Mouse (Mus musculus) liver, embryonic 11.5 days (tissue): ENCODE results near the gene Rnase4. TPM values are rescaled to one million over a fixed set of nuclear protein-coding genes. Genes with fewer than 3 reads are reported as not detected.
A peak's percentile ranks its signal among the peaks of the same experiment; 100 is the strongest.

ENCODE experiments used
- ATAC-seq: fragments of 200-750 bp; cut with Nextera tagmentation; replicated peaks from 2 replicates; pipeline ENCODE4 v1.8.0; 2017; ENCODE audit warnings: moderate number of reproducible peaks, mild to moderate bottlenecking, moderate TSS enrichment, moderate library complexity; ENCODE audit not compliant: low FRiP score
- DNase-seq: peaks from one replicate; pipeline ENCODE4 v3.0.0-alpha.2; 2017; ENCODE audit warnings: low spot score
- H3K27ac ChIP-seq: fragments of 300-500 bp; sonication (generic); 2 replicates; pipeline ENCODE4 v1.5.1; 2014; ENCODE audit warnings: mild to moderate bottlenecking, low read depth, low read length, control low read depth
- H3K27me3 ChIP-seq: fragments of 300-500 bp; sonication (generic); replicated peaks from 2 replicates; pipeline ENCODE4 v1.6.1; 2014; ENCODE audit warnings: low read length, mixed read lengths; ENCODE audit not compliant: control insufficient read depth, insufficient read depth
- H3K36me3 ChIP-seq: fragments of 300-500 bp; sonication (generic); 2 replicates; pipeline ENCODE4 v1.6.1; 2014; ENCODE audit warnings: mild to moderate bottlenecking, low read length, moderate library complexity, mixed read lengths; ENCODE audit not compliant: control insufficient read depth, insufficient read depth
- H3K4me1 ChIP-seq: fragments of 300-500 bp; sonication (generic); replicated peaks from 2 replicates; pipeline ENCODE4 v1.6.1; 2014; ENCODE audit warnings: low read length, mixed read lengths; ENCODE audit not compliant: control insufficient read depth, insufficient read depth
- H3K4me2 ChIP-seq: fragments of 300-500 bp; sonication (generic); 2 replicates; pipeline ENCODE4 v1.6.1; 2014; ENCODE audit warnings: mild to moderate bottlenecking, control low read depth, moderate library complexity
- H3K4me3 ChIP-seq: fragments of 300-500 bp; sonication (generic); 2 replicates; pipeline ENCODE4 v1.5.1; 2014; ENCODE audit warnings: low read depth, low read length, control low read depth
- H3K9ac ChIP-seq: fragments of 300-500 bp; sonication (generic); 2 replicates; pipeline ENCODE4 v1.6.1; 2014; ENCODE audit warnings: low read depth, low read length, control low read depth
- H3K9me3 ChIP-seq: fragments of 300-500 bp; sonication (generic); 2 replicates; pipeline ENCODE4 v1.6.1; 2016; ENCODE audit warnings: low read length, inconsistent platforms, mixed read lengths; ENCODE audit not compliant: control insufficient read depth
- WGBS: fragments of 180-500 bp; shearing (Covaris S2); extraction: QIAGEN DNeasy Blood & Tissue Kit; methylation state at CpG from one replicate; pipeline ENCODE4 v1.1.7; 2014; 5-methylcytosine and 5-hydroxymethylcytosine counted together
- polyA plus RNA-seq: library from polyadenylated mRNA; unstranded; fragments of >200 nt; fragmentation: Nextera tagmentation; extraction: Ambion mirVana; gene quantifications from 2 replicates; pipeline ENCODE4 v1.2.1, GENCODE M21; 2014

Gene Rnase4
- polyA plus RNA-seq = 13.3 and 13.6 TPM in 2 replicates

DNA sequence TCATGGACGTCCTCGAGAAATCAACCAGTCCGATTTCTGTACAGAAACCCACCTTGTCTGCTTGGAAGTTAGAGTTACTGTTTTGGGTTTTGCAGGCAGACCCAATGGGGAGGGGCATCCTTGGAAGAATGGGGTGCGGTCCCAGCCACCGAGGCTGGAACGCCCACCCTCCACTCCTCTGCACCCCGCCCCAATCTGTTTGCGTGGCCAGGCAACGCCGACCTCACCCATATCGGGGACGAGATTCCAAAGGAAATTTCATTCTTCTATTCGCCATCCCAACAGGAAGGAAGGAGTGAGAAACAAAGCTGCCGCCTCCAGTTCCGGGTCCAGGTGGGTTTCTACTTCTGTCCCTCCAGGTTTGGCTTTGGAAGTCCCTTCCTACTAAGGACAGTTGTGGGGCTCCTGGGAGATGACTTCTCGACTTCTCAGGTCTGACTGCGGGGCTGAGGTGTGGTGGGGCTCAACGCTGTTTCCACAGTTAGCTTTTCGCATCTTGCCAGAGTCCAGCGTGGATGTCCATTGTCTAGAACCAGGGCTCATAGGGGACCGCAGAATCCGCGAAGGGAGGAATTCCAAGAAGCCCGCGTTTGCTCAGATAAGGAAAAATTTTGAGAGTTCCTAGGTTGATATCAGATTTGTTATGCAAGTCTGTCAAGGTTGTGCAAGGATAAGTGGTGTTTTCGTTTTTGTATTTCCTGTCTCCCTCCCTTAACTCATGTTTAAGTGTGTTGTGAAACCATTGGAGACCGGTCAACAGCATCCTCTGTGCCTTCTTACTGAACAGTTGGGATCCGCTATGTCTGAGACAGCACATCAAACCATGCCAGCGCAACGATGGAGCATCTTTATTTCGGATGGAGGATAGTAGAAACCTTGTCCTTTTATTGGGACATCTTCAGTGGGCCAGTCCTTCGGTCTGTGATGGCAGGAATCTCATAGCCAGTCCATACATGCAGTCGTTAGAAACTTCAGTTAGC lies at the start of gene Rnase4, which contains the start of gene Ang:
Rnase4 (plus strand) TSS at position 157 of the 980 bp plus-strand sequence.
Ang (plus strand) TSS at position 230 of the 980 bp plus-strand sequence.
- peak; percentile 49 for DNase-seq
- H3K9ac ChIP-seq = peak within 1 kb of the TSS; percentile 67
- peak within 1 kb of the TSS; percentile 67 for H3K27ac ChIP-seq
- ATAC-seq = no peak
- peak within 1 kb of the TSS; percentile 76 for H3K4me3 ChIP-seq
- H3K36me3 ChIP-seq = no peaks in the 10 kb centered on the region
- H3K4me1 ChIP-seq = no peaks in the 10 kb centered on the region
- WGBS = 8% methylated on average over 33 of the region's 33 CpGs
- H3K9me3 ChIP-seq = no peaks in the 10 kb centered on the region
- H3K4me2 ChIP-seq = peak within 1 kb of the TSS; percentile 77
- no peaks in the 10 kb centered on the region for H3K27me3 ChIP-seq

- no peak within 1 kb of the TSS for H3K27ac ChIP-seq
- H3K4me3 ChIP-seq = no peak within 1 kb of the TSS
- 78% methylated on average over 6 of the region's 6 CpGs for WGBS
- H3K4me1 ChIP-seq = no peaks in the 10 kb centered on the region
- no peak within 1 kb of the TSS for H3K4me2 ChIP-seq
- H3K9me3 ChIP-seq = no peaks in the 10 kb centered on the region
- ATAC-seq = no peak
- no peaks in the 10 kb centered on the region for H3K36me3 ChIP-seq
- no peak within 1 kb of the TSS for H3K9ac ChIP-seq
- H3K27me3 ChIP-seq = no peaks in the 10 kb centered on the region
- no peak for DNase-seq
These were observed 49.1 kb upstream of the Rnase4 start, which contains the start of gene Rnase9 for GRCm38 (mm10) chr14:51041769-51042168. Gene Rnase9, minus strand, starts transcription at chr14:51041869.

- Histone ChIP-seq H3K27me3 (no peaks in the 10 kb centered on the region), H3K4me1 (no peaks in the 10 kb centered on the region), H3K4me2 (no peak overlapping the region), H3K27ac (no peak overlapping the region), H3K9ac (no peak overlapping the region), H3K36me3 (no peaks in the 10 kb centered on the region), H3K4me3 (no peak overlapping the region), H3K9me3 (no peaks in the 10 kb centered on the region)
- ATAC-seq (no peak), DNase-seq (no peak)
- 27% methylated on average over 5 of the region's 5 CpGs for WGBS
These were observed 43.0 kb upstream of the Rnase4 start for GRCm38 (mm10) chr14:51047846-51048245.

GRCm38 (mm10) chr14:51050063-51050462 lies 40.8 kb upstream of the Rnase4 start, which contains the start of gene Rnase11:
Gene Rnase11, minus strand, starts transcription at chr14:51050163.
- no peak within 1 kb of the TSS for H3K9ac ChIP-seq
- H3K9me3 ChIP-seq = no peaks in the 10 kb centered on the region
- 80% methylated on average over 2 of the region's 2 CpGs for WGBS
- H3K4me1 ChIP-seq = no peaks in the 10 kb centered on the region
- H3K4me2 ChIP-seq = no peak within 1 kb of the TSS
- H3K27ac ChIP-seq = no peak within 1 kb of the TSS
- no peaks in the 10 kb centered on the region for H3K27me3 ChIP-seq
- ATAC-seq (no peak), DNase-seq (no peak)
- no peaks in the 10 kb centered on the region for H3K36me3 ChIP-seq
- no peak within 1 kb of the TSS for H3K4me3 ChIP-seq

DNA sequence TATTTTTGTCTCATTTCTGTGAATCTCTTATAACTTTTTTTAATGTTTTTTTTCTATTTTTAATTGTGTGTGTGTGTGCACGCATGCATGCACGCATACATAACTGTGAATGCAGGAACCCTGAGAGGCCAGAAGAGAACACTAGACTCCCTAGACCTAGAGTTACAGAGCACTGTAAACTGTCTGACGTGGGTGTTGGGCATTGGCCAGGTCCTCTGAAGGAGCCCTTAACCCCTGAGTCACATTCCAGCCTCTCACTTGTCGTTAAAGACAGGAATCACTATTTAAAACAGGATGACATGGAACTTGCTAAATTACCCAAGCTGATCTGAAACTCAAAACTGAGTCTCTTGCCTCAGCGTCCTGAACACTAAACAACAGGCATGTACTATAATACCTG lies 38.9 kb upstream of the Rnase4 start:
- Histone ChIP-seq H3K4me3 (no peak overlapping the region), H3K9ac (no peak overlapping the region), H3K27ac (no peak overlapping the region), H3K9me3 (no peaks in the 10 kb centered on the region), H3K4me2 (no peak overlapping the region), H3K27me3 (no peaks in the 10 kb centered on the region), H3K4me1 (no peaks in the 10 kb centered on the region), H3K36me3 (no peaks in the 10 kb centered on the region)
- WGBS = 72% methylated on average over 5 of the region's 5 CpGs
- ATAC-seq (no peak), DNase-seq (no peak)

- no peak overlapping the region for H3K9ac ChIP-seq
- DNase-seq = no peak
- WGBS = 74% methylated on average over 5 of the region's 5 CpGs
- H3K4me1 ChIP-seq = peaks cover 3% of the 10 kb centered on the region; the same call in 1 of the 2 replicates
- no peak for ATAC-seq
- no peaks in the 10 kb centered on the region for H3K27me3 ChIP-seq
- no peaks in the 10 kb centered on the region for H3K36me3 ChIP-seq
- H3K4me2 ChIP-seq = no peak overlapping the region
- no peak overlapping the region for H3K4me3 ChIP-seq
- no peaks in the 10 kb centered on the region for H3K9me3 ChIP-seq
- H3K27ac ChIP-seq = no peak overlapping the region
These were observed 37.7 kb upstream of the Rnase4 start for GRCm38 (mm10) chr14:51053176-51053575.

- WGBS = 60% methylated on average over 13 of the region's 13 CpGs
- DNase-seq = no peak
- ATAC-seq = no peak; the same call in 1 of the 2 replicates
- H3K4me1 ChIP-seq = peaks cover 3% of the 10 kb centered on the region; the same call in 1 of the 2 replicates
- no peak overlapping the region for H3K27ac ChIP-seq
- no peak overlapping the region for H3K4me2 ChIP-seq
- no peaks in the 10 kb centered on the region for H3K27me3 ChIP-seq
- H3K36me3 ChIP-seq = no peaks in the 10 kb centered on the region
- H3K4me3 ChIP-seq = no peak overlapping the region
- H3K9me3 ChIP-seq = no peaks in the 10 kb centered on the region
- H3K9ac ChIP-seq = no peak overlapping the region
These were observed 36.3 kb upstream of the Rnase4 start for GRCm38 (mm10) chr14:51054243-51055237.

DNA sequence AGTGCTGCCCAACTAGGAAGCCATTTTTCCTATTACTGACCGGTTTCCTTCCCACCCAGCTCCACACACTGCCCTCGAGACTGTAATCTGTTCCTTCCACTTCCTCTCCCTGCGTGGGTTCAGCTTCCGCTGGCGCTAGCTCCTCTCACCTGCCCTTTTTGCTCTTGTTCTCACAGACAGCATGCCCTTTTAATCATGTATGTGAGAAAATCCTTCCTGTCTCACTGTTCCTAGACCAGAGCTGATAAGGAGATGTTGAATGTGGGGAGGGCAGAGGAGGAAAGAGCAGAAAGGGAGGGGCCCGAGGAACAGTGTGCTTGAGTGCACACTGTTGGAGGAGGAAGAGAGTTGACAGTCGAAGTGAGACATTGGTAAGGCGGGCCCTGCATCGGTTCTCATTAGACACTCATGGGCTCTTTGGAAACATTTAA lies 33.5 kb upstream of the Rnase4 start, which contains the start of gene Rnase12:
Rnase12 (minus strand) TSS at position 261 of the 431 bp plus-strand sequence.
- Histone ChIP-seq H3K4me1 (peaks cover 6% of the 10 kb centered on the region; the same call in 1 of the 2 replicates), H3K9me3 (no peaks in the 10 kb centered on the region), H3K36me3 (no peaks in the 10 kb centered on the region), H3K27ac (no peak within 1 kb of the TSS), H3K4me3 (no peak within 1 kb of the TSS), H3K27me3 (no peaks in the 10 kb centered on the region), H3K4me2 (peak within 1 kb of the TSS; percentile 44; the same call in 1 of the 2 replicates), H3K9ac (no peak within 1 kb of the TSS)
- ATAC-seq (peak; percentile 75), DNase-seq (no peak)
- WGBS = 31% methylated on average over 9 of the region's 9 CpGs
